Mouse (Mus musculus) hindbrain, embryonic 15.5 days (tissue): ENCODE measurements at regions not wholly inside any gene's neighbourhood (a gene's known extent, or its start where the extent isn't known, plus 50 kb on each side); places are given as distances from the start of the nearest gene placed in this dataset.

Experiments
- ATAC-seq: fragments of 200-750 bp; cut with Nextera tagmentation; 2 replicates; pipeline ENCODE4 v1.8.0; 2017; ENCODE audit warnings: low read depth, moderate number of reproducible peaks, moderate TSS enrichment; ENCODE audit not compliant: low FRiP score
- H3K27ac ChIP-seq: fragments of 300-500 bp; sonication (generic); replicated peaks from 2 replicates; pipeline ENCODE4 v1.5.1; 2015; ENCODE audit warnings: mild to moderate bottlenecking, inconsistent platforms
- H3K27me3 ChIP-seq: fragments of 300-500 bp; sonication (generic); 2 replicates; pipeline ENCODE4 v1.6.1; 2015; ENCODE audit warnings: control low read depth, inconsistent platforms
- H3K36me3 ChIP-seq: fragments of 300-500 bp; sonication (generic); 2 replicates; pipeline ENCODE4 v1.6.1; 2015; ENCODE audit warnings: control low read depth, inconsistent platforms
- H3K4me1 ChIP-seq: fragments of 300-500 bp; sonication (generic); replicated peaks from 2 replicates; pipeline ENCODE4 v1.6.1; 2015; ENCODE audit warnings: control low read depth, inconsistent platforms
- H3K4me2 ChIP-seq: fragments of 300-500 bp; sonication (generic); 2 replicates; pipeline ENCODE4 v1.6.1; 2015; ENCODE audit warnings: moderate library complexity, mild to moderate bottlenecking, inconsistent platforms
- H3K4me3 ChIP-seq: fragments of 300-500 bp; sonication (generic); 2 replicates; pipeline ENCODE4 v1.5.1; 2015; ENCODE audit warnings: mild to moderate bottlenecking, inconsistent platforms
- H3K9ac ChIP-seq: fragments of 300-500 bp; sonication (generic); 2 replicates; pipeline ENCODE4 v1.6.1; 2015; ENCODE audit warnings: inconsistent platforms
- H3K9me3 ChIP-seq: fragments of 300-500 bp; sonication (generic); 2 replicates; pipeline ENCODE4 v1.6.1; 2016; ENCODE audit warnings: control low read depth, inconsistent platforms
- WGBS: fragments of 180-500 bp; shearing (Covaris S2); methylation state at CpG from one replicate; pipeline ENCODE4 v1.1.7; 2015; 5-methylcytosine and 5-hydroxymethylcytosine counted together

DNA sequence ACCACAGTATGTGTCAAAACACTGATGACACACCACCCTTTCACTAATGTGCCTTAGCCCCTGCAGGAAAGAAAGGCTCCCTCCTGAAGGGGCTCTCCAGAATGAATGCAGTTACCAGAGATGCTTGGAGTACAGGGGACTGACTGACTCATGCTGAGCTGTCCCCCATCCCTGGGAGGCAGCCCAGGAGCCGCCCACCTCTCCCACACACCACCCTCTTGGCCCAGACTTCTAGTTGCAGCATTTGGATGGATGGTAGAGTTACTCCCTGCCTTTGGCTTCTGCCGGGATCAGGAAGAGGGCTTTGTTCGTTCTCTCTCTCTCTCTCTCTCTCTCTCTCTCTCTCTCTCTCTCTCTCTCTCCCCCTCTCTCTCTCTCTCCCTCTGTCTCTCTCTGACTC lies 53.4 kb upstream of the Jun start:
- Histone ChIP-seq H3K27me3 (no peaks in the 10 kb centered on the region), H3K36me3 (no peaks in the 10 kb centered on the region), H3K4me1 (peaks cover 13% of the 10 kb centered on the region), H3K9ac (no peak overlapping the region), H3K27ac (no peak overlapping the region), H3K4me2 (peak overlapping the region; percentile 40), H3K9me3 (no peaks in the 10 kb centered on the region), H3K4me3 (no peak overlapping the region)
- peak; percentile 55; the same call in 1 of the 2 replicates for ATAC-seq
- WGBS: 10% methylated on average over 3 of the region's 3 CpGs

DNA sequence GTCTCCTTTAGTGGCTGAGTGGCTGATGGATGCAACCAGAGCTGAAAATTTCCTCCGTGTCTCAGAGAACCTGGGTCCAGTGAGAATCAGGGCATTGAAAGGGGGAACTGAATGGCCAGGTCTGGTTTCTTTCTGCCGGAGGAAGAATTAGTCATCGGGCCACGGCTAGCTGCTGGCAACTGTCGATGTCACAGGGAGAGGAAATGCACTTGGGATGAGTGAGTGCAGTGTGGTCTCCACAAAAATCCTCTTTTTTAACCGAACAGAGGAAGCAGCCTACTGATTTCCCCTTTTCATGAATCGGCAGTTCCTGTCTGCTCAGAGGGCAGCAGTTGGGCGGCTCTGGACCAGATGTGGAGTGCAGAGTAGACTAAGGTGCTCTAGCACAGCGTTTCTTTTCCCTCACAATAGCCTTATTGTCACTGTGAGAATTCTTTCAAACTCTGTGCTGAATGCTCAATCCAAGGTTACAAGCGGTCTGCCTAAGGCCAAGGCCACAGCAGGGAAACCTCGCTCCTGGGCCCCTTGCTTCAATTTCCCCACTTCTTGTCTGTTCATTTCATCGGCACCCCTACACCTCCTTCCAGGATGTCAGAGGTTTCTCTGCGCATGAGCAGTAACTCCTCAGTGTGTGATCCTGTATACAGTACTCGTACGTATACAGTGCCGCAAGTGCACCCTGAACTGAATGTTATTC lies 54.1 kb upstream of the Jun start:
- Histone ChIP-seq H3K4me1 (peaks cover 13% of the 10 kb centered on the region), H3K9me3 (no peaks in the 10 kb centered on the region), H3K27me3 (no peaks in the 10 kb centered on the region), H3K4me2 (peak overlapping the region; percentile 40), H3K4me3 (no peak overlapping the region), H3K36me3 (no peaks in the 10 kb centered on the region), H3K27ac (no peak overlapping the region), H3K9ac (peak overlapping the region; percentile 17; the same call in 1 of the 2 replicates)
- WGBS: 31% methylated on average over 16 of the region's 16 CpGs
- ATAC-seq: peak; percentile 55

DNA sequence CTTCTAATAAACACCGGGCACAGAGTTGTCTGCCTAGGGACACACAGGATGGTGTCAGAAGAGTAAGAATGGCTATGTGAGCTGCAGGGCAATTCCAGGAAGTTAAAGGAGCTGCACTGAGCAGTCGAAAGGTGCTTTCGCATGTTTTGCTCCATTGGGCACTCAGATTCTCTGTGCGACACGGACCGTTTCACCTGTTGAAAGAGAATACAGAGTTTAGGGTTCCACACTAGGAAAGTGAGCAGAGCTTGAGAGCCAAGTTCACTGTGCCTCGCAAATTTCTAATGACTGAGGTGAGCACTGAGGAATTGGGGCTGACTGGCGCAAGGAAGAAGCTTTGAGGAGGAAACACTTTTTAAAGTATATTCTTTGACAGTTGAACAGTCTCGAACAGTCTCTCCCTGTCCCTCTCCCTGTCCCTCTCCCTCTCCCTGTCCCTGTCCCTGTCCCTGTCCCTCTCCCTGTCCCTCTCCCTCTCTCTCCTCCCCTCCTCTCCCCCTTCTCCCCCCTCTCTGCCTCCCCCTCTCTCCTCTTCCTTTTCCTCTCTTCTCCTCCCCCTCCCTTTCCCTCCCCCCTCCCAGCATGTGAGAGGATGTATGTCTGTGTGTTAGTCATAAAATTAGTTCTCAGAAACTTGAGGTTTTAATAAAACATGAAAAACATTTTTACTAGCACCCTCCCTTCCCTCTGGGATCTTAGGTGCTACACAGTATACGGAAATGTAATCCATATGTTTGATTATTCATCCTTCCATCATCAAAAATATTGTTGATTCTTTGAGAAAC lies 55.1 kb upstream of the Jun start:
- peaks cover 13% of the 10 kb centered on the region for H3K4me1 ChIP-seq
- no peak overlapping the region for H3K4me3 ChIP-seq
- ATAC-seq: no peak
- no peaks in the 10 kb centered on the region for H3K36me3 ChIP-seq
- no peak overlapping the region for H3K4me2 ChIP-seq
- no peak overlapping the region for H3K27ac ChIP-seq
- 75% methylated on average over 10 of the region's 10 CpGs for WGBS
- H3K27me3 ChIP-seq: no peaks in the 10 kb centered on the region
- no peaks in the 10 kb centered on the region for H3K9me3 ChIP-seq
- no peak overlapping the region for H3K9ac ChIP-seq

DNA sequence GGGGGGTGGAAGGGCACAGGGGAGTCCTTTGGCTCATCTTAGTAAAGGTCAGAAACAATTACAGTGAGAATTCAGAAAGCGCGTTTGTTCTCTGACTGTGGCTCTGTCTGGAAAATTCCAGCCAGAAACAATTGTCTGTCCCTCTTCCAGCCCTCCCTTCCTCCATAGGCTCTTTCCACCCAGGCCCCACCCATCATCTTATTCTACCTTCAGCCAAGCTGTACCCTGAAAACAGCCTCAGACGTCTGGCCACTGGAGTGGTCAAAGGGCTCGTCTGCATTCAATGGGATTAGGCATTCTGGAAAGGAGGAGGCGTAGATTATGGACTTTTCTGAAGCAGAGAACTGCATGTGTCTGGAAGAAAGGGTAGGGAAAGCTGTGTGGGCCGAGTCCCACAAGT lies 56.8 kb upstream of the Jun start:
- Histone ChIP-seq H3K4me2 (no peak overlapping the region), H3K4me3 (no peak overlapping the region), H3K9ac (no peak overlapping the region), H3K36me3 (no peaks in the 10 kb centered on the region), H3K9me3 (no peaks in the 10 kb centered on the region), H3K4me1 (peaks cover 13% of the 10 kb centered on the region), H3K27me3 (no peaks in the 10 kb centered on the region), H3K27ac (no peak overlapping the region)
- no peak for ATAC-seq
- 42% methylated on average over 6 of the region's 6 CpGs for WGBS

DNA sequence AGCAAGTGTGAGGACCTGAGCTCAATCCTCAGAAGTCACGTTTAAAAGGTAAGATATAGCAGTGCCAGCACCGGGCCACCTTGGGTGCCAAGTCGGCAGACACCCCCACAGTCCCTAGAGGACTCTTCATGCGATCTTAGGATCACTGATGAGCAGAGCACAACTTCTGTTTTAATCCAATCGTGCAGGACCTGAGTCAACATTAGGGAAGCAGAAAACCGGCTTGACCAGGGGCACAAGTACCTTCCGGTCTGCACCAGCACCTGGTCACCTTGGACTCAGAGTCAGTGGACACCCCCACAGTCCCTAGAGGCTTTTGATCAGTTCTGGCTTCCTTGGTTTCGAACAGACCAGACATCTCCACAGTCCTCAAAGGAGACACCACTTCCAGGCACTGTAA lies 58.8 kb upstream of the Jun start:
- 93% methylated on average over 8 of the region's 8 CpGs for WGBS
- Histone ChIP-seq H3K9me3 (no peaks in the 10 kb centered on the region), H3K27ac (no peak overlapping the region), H3K4me2 (no peak overlapping the region), H3K4me3 (no peak overlapping the region), H3K36me3 (no peaks in the 10 kb centered on the region), H3K4me1 (peaks cover 9% of the 10 kb centered on the region), H3K27me3 (no peaks in the 10 kb centered on the region), H3K9ac (no peak overlapping the region)
- ATAC-seq: no peak

DNA sequence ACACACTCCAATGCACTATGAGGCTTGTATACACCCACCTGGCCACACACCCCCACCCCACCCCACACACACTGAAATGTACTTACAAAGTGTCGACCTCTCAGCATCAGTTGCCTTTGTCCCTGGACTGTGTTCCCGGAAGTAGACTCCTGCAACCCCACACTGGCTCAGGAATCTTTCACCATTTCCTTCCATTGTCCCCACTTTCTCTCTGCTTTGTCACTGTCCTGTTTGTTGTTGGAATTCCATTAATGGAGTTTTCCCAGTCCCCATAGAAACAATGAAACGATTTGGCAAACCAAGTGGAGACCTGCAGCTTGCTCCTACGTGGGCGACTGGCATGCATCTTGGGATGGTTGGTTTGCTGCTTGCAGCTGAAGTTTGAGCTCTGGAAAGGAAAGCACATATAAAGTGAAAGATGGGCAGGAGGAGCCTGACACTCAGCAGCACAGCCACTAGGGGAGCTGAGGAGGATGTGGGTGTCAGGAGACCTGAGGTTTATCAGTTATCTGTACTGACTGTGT lies 65.2 kb upstream of the Jun start:
- Histone ChIP-seq H3K4me2 (no peak overlapping the region), H3K9ac (no peak overlapping the region), H3K4me1 (no peaks in the 10 kb centered on the region), H3K27me3 (no peaks in the 10 kb centered on the region), H3K9me3 (no peaks in the 10 kb centered on the region), H3K27ac (no peak overlapping the region), H3K4me3 (no peak overlapping the region), H3K36me3 (no peaks in the 10 kb centered on the region)
- 26% methylated on average over 5 of the region's 5 CpGs for WGBS
- no peak for ATAC-seq

DNA sequence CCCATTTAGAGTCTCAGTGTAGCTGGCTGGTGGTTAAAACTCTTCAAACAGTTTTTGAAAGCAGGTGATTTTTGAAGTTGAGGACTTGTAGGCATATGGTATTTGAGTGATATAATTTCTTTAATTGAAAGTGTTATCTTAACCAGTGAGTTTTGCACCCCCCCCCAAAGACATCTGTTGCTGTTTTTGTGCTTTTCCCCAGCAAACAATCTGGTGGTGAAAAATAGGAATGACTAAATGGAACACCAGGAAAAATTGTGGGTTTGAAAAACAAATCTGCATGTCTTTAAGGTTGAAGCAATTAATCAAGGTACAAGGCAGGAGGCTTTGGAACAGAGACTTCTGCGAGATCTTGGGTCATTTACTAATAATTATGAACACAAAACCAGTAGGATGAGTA lies 68.9 kb upstream of the Jun start:
- no peak overlapping the region for H3K4me2 ChIP-seq
- no peaks in the 10 kb centered on the region for H3K4me1 ChIP-seq
- 89% methylated on average over 1 of the region's 1 CpGs for WGBS
- ATAC-seq: no peak
- no peak overlapping the region for H3K4me3 ChIP-seq
- no peak overlapping the region for H3K27ac ChIP-seq
- H3K9me3 ChIP-seq: no peaks in the 10 kb centered on the region
- H3K9ac ChIP-seq: no peak overlapping the region
- H3K27me3 ChIP-seq: no peaks in the 10 kb centered on the region
- no peaks in the 10 kb centered on the region for H3K36me3 ChIP-seq

DNA sequence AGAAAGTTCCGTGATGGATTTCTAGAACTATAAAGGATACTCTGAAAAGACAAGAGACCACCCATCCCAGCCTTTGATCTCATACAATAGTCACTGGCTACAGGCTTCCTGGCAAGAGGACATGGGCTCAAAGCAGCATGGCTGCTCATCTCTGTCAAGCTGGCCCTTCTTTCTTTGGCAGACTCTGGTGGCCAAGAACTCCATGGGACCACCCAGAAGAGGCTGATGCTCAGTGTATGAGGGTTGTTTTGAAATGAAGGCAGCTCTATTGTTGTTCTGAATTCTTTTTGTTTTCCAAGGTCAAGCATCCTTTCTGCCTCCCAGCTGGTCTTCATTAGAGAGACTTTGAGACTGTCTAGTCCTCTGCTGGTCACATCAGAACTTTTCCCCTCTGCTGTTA lies 73.3 kb upstream of the Jun start:
- Histone ChIP-seq H3K4me2 (no peak overlapping the region), H3K9me3 (no peaks in the 10 kb centered on the region), H3K9ac (no peak overlapping the region), H3K4me3 (no peak overlapping the region), H3K36me3 (no peaks in the 10 kb centered on the region), H3K27ac (no peak overlapping the region), H3K27me3 (no peaks in the 10 kb centered on the region), H3K4me1 (no peaks in the 10 kb centered on the region)
- no peak for ATAC-seq
- 71% methylated on average over 1 of the region's 1 CpGs for WGBS

DNA sequence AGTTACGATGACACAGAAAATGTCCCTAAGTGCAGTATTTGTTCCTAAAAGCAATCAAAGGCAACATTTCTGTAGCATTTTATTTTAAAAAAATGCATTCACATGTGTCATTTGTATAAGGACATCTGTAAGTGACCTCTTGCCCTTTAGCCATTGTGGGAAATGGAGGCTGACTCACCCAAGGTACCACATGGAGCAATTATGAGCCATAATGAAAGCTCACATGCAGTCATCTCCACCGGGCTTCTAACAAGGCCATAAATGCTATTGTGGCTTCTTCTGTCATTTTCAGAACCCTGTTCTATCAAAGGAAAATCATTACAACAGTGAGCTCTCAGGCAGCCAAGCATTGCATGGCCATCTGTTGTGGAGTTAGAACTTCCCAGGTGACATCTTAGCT lies 75.9 kb upstream of the Jun start:
- 73% methylated on average over 2 of the region's 2 CpGs for WGBS
- Histone ChIP-seq H3K4me2 (no peak overlapping the region), H3K27ac (no peak overlapping the region), H3K9ac (no peak overlapping the region), H3K9me3 (no peaks in the 10 kb centered on the region), H3K4me1 (no peaks in the 10 kb centered on the region), H3K4me3 (no peak overlapping the region), H3K36me3 (no peaks in the 10 kb centered on the region), H3K27me3 (no peaks in the 10 kb centered on the region)
- ATAC-seq: no peak

DNA sequence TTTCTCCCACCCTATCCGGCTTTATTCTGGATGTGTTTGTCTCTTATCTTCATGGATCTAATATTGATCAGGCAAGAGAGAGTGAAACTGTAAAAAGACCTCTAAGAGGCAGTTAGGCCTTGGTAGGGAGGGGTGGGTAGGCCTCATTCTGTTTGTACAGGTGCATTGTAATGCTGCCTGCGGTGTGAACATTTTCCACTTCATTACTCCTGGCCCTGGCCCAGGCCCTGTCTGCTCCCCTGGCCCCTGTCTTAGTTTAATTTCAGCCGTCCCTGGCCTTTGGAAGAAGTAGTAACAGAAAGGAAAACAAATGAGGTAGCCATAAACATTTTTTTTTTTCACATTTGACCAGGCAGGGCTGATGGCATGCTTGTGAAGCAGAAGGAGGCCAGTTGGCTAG lies 81.8 kb upstream of the Jun start:
- no peaks in the 10 kb centered on the region for H3K36me3 ChIP-seq
- ATAC-seq: no peak
- H3K27me3 ChIP-seq: no peaks in the 10 kb centered on the region
- no peak overlapping the region for H3K4me2 ChIP-seq
- H3K27ac ChIP-seq: no peak overlapping the region
- H3K9ac ChIP-seq: no peak overlapping the region
- H3K4me1 ChIP-seq: peaks cover 21% of the 10 kb centered on the region
- WGBS: 16% methylated on average over 3 of the region's 3 CpGs
- no peaks in the 10 kb centered on the region for H3K9me3 ChIP-seq
- H3K4me3 ChIP-seq: no peak overlapping the region

DNA sequence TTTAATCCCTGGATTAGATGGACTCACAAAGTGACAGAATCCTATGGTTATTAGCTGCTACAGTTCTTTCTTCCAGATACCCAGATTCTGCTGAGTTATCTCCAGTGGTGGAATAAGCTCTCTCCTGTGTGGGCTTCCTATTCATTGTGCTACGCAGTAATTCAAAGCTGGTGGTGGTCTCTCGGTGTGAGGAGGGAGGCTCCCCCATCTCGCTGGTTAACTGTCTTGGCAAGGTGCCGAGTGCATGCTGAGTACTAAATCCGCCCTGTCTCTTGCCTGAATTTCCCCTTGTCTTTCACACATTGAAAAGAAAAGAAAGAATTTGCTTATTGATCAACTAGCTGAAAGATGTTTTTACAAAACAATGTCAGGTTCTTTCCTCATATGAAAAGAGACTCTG lies 82.6 kb upstream of the Jun start:
- Histone ChIP-seq H3K4me3 (no peak overlapping the region), H3K27ac (no peak overlapping the region), H3K27me3 (no peaks in the 10 kb centered on the region), H3K4me1 (peaks cover 21% of the 10 kb centered on the region), H3K4me2 (no peak overlapping the region), H3K9me3 (no peaks in the 10 kb centered on the region), H3K9ac (no peak overlapping the region), H3K36me3 (no peaks in the 10 kb centered on the region)
- no peak for ATAC-seq
- 14% methylated on average over 5 of the region's 5 CpGs for WGBS

DNA sequence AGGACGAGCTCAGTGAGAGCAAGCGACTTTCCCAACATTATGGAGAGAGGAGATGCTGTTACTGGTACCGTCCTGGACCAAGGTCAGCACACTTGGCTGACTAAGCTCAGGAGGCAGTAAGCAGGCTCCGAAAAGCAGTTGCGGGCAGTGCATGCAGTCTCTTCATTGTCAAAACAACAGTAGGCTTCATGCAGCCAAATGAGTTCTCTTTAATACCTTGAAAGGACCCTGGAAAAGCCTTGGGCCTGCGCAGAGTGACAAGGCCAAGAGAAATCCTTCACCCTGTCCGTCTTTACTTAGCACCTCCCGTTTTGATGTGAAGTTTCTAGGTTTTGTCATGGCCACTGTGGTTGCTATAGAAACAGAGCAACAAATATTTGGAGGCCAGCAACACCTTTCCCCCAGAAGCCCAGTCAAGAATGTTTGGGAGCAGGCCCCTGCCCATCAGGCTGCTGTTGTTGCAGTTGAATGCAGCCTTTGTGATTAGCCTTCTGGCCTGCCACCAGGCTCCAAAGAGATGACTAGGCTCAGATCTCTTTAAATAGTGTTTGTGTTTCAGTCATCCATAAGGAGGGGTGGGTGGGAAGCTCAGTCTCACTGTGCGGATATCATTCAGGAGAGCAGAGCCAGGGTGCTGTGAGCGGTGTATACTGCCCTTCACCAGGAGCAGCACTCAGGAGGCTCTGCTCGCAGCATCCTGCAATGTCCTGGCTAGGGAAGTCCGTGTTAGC lies 85.6 kb upstream of the Jun start:
- Histone ChIP-seq H3K27me3 (no peaks in the 10 kb centered on the region), H3K27ac (peak overlapping the region; percentile 5; the same call in 1 of the 2 replicates), H3K4me3 (no peak overlapping the region), H3K9me3 (no peaks in the 10 kb centered on the region), H3K4me1 (peaks cover 21% of the 10 kb centered on the region), H3K36me3 (no peaks in the 10 kb centered on the region), H3K9ac (no peak overlapping the region), H3K4me2 (no peak overlapping the region)
- 34% methylated on average over 12 of the region's 12 CpGs for WGBS
- ATAC-seq: peak; percentile 78
